Mouse (Mus musculus) CH12.LX (cell line): ENCODE data around the gene Gad1. TPM values are rescaled to one million over a fixed set of nuclear protein-coding genes. Genes with fewer than 3 reads are reported as not detected.

Experiments used
- DNase-seq: peaks from one replicate; pipeline ENCODE4 v3.0.0-alpha.2; 2013; ENCODE audit errors: extremely low read depth
- H3K27ac ChIP-seq: 2 replicates; pipeline ENCODE4 v1.5.1; 2012; ENCODE audit warnings: low read depth, mild to moderate bottlenecking, control low read depth, moderate library complexity; ENCODE audit not compliant: insufficient read depth
- H3K27me3 ChIP-seq: replicated peaks from 2 replicates; pipeline ENCODE3; 2012; ENCODE audit warnings: inconsistent platforms
- H3K36me3 ChIP-seq, 2 experiments: replicated peaks in 1 of 2; 2 replicates each; pipeline versions ENCODE3 to v1.6.1; 2012; ENCODE audit warnings: inconsistent platforms in 1 of 2, low read length in 1 of 2, mild to moderate bottlenecking in 1 of 2, mixed read lengths in 1 of 2, moderate library complexity in 1 of 2; ENCODE audit not compliant: control insufficient read depth in 1 of 2, insufficient read depth in 1 of 2
- H3K4me1 ChIP-seq, 2 experiments: 2 replicates each; pipeline ENCODE4 v1.6.1; 2012; ENCODE audit warnings: inconsistent platforms in 1 of 2, moderate library complexity in 1 of 2; ENCODE audit not compliant: insufficient read depth in 2 of 2, control insufficient read depth in 1 of 2
- H3K4me2 ChIP-seq: 2 replicates; pipeline ENCODE4 v1.6.1; 2012; ENCODE audit warnings: low read depth, mild to moderate bottlenecking, control low read depth; ENCODE audit not compliant: poor library complexity, insufficient read depth, severe bottlenecking
- H3K4me3 ChIP-seq, 3 experiments: fragments of 150-350 bp in 1 of 3; sonication (generic) in 1 of 3; replicated peaks in 1 of 3; 2 replicates each; pipeline versions ENCODE3 to v1.5.1; 2011 to 2012; ENCODE audit warnings: low read depth in 2 of 3, low read length in 2 of 3, mild to moderate bottlenecking in 2 of 3, moderate library complexity in 2 of 3, control low read depth in 1 of 3, improper control_type of control experiment in 1 of 3, inconsistent platforms in 1 of 3, mixed read lengths in 1 of 3; ENCODE audit not compliant: poor library complexity in 1 of 3
- H3K79me2 ChIP-seq: replicated peaks from 2 replicates; pipeline ENCODE4 v1.6.1; 2012; ENCODE audit warnings: mild to moderate bottlenecking, moderate library complexity; ENCODE audit not compliant: control insufficient read depth, poor library complexity, insufficient read depth, severe bottlenecking; ENCODE audit errors: extremely low read depth
- H3K9ac ChIP-seq: 2 replicates; pipeline ENCODE4 v1.6.1; 2012; ENCODE audit warnings: low read depth, mild to moderate bottlenecking, control low read depth, moderate library complexity; ENCODE audit not compliant: insufficient read depth
- H3K9me3 ChIP-seq: replicated peaks from 2 replicates; pipeline ENCODE3; 2012; ENCODE audit warnings: low read length, inconsistent platforms, mixed read lengths
- BHLHE40 ChIP-seq: IDR thresholded peaks from 2 replicates; pipeline ENCODE4 v1.6.1; 2011; ENCODE audit warnings: mild to moderate bottlenecking, low read depth, low read length, improper control_type of control experiment
- CHD1 ChIP-seq: IDR thresholded peaks from 2 replicates; pipeline ENCODE4 v1.6.1; 2012; ENCODE audit warnings: low read depth, low read length, improper control_type of control experiment, inconsistent platforms
- CHD2 ChIP-seq: IDR thresholded peaks from 2 replicates; pipeline ENCODE4 v1.6.1; 2011; ENCODE audit warnings: low read length, improper control_type of control experiment
- CTCF ChIP-seq, 2 experiments: IDR thresholded peaks in 1 of 2; conservative IDR thresholded peaks in 1 of 2; 2 replicates each; pipeline ENCODE4 v1.5.1; 2011 to 2012; ENCODE audit warnings: low read depth in 2 of 2, low read length in 2 of 2, improper control_type of control experiment in 1 of 2, inconsistent platforms in 1 of 2, mild to moderate bottlenecking in 1 of 2, moderate library complexity in 1 of 2
- E2F4 ChIP-seq: IDR thresholded peaks from 2 replicates; pipeline ENCODE4 v1.6.1; 2011; ENCODE audit warnings: low read depth, low read length, improper control_type of control experiment; ENCODE audit not compliant: insufficient replicate concordance
- ELF1 ChIP-seq: IDR thresholded peaks from 2 replicates; pipeline ENCODE4 v1.6.1; 2014; ENCODE audit warnings: low read depth, mild to moderate bottlenecking, inconsistent platforms, low read length, improper control_type of control experiment
- EP300 ChIP-seq: IDR thresholded peaks from 2 replicates; pipeline ENCODE4 v1.6.1; 2011; ENCODE audit warnings: low read length, improper control_type of control experiment
- ETS1 ChIP-seq: conservative IDR thresholded peaks from 2 replicates; pipeline ENCODE4 v1.6.1; 2012; ENCODE audit warnings: low read depth, mild to moderate bottlenecking, inconsistent platforms, low read length, improper control_type of control experiment, moderate library complexity
- GABPA ChIP-seq: IDR thresholded peaks from 2 replicates; pipeline ENCODE4 v1.6.1; 2012; ENCODE audit warnings: low read depth, low read length, improper control_type of control experiment, inconsistent platforms; ENCODE audit not compliant: insufficient replicate concordance
- HCFC1 ChIP-seq: IDR thresholded peaks from 2 replicates; pipeline ENCODE4 v1.6.1; 2012; ENCODE audit warnings: low read depth, mild to moderate bottlenecking, inconsistent platforms, low read length, improper control_type of control experiment
- IRF4 ChIP-seq: IDR thresholded peaks from 2 replicates; pipeline ENCODE4 v1.6.1; 2014; ENCODE audit warnings: low read depth, mild to moderate bottlenecking, inconsistent platforms, low read length, improper control_type of control experiment
- JUN ChIP-seq: IDR thresholded peaks from 2 replicates; pipeline ENCODE4 v1.6.1; 2011; ENCODE audit warnings: low read depth, mild to moderate bottlenecking, low read length, improper control_type of control experiment, moderate library complexity; ENCODE audit not compliant: insufficient read depth
- JUND ChIP-seq: conservative IDR thresholded peaks from 2 replicates; pipeline ENCODE4 v1.6.1; 2011; ENCODE audit warnings: low read depth, low read length, improper control_type of control experiment
- KAT2A ChIP-seq: IDR thresholded peaks from 2 replicates; pipeline ENCODE4 v1.6.1; 2012; ENCODE audit warnings: low read length, improper control_type of control experiment, inconsistent platforms; ENCODE audit not compliant: insufficient replicate concordance
- MAFK ChIP-seq: IDR thresholded peaks from 2 replicates; pipeline ENCODE4 v1.6.1; 2011; ENCODE audit warnings: low read length, improper control_type of control experiment; ENCODE audit not compliant: insufficient replicate concordance
- MAX ChIP-seq: IDR thresholded peaks from 2 replicates; pipeline ENCODE4 v1.6.1; 2011; ENCODE audit warnings: low read length, improper control_type of control experiment
- MAZ ChIP-seq: IDR thresholded peaks from 2 replicates; pipeline ENCODE4 v1.6.1; 2012; ENCODE audit warnings: low read depth, mild to moderate bottlenecking, inconsistent platforms, low read length, improper control_type of control experiment, moderate library complexity
- MEF2A ChIP-seq: IDR thresholded peaks from 2 replicates; pipeline ENCODE4 v1.6.1; 2014; ENCODE audit warnings: low read depth, mild to moderate bottlenecking, inconsistent platforms, low read length, improper control_type of control experiment, borderline replicate concordance
- MXI1 ChIP-seq: IDR thresholded peaks from 2 replicates; pipeline ENCODE4 v1.6.1; 2011; ENCODE audit warnings: mild to moderate bottlenecking, low read depth, low read length, improper control_type of control experiment
- MYC ChIP-seq: IDR thresholded peaks from 2 replicates; pipeline ENCODE4 v1.6.1; 2011; ENCODE audit warnings: low read depth, mild to moderate bottlenecking, improper control_type of control experiment, low read length
- NELFE ChIP-seq: IDR thresholded peaks from 2 replicates; pipeline ENCODE4 v1.6.1; 2011; ENCODE audit warnings: low read depth, low read length, improper control_type of control experiment
- NRF1 ChIP-seq: IDR thresholded peaks from 2 replicates; pipeline ENCODE4 v1.6.1; 2014; ENCODE audit warnings: low read depth, mild to moderate bottlenecking, inconsistent platforms, low read length, improper control_type of control experiment, moderate library complexity
- PAX5 ChIP-seq: IDR thresholded peaks from 2 replicates; pipeline ENCODE4 v1.6.1; 2012; ENCODE audit warnings: low read length, inconsistent platforms, mixed read lengths
- POLR2A ChIP-seq: IDR thresholded peaks from 2 replicates; pipeline ENCODE4 v1.6.1; 2011; ENCODE audit warnings: low read depth, mild to moderate bottlenecking, improper control_type of control experiment, low read length
- POLR2AphosphoS2 ChIP-seq: IDR thresholded peaks from 2 replicates; pipeline ENCODE4 v1.6.1; 2011; ENCODE audit warnings: low read depth, low read length, improper control_type of control experiment
- RAD21 ChIP-seq: IDR thresholded peaks from 2 replicates; pipeline ENCODE4 v1.6.1; 2011; ENCODE audit warnings: low read depth, mild to moderate bottlenecking, low read length, improper control_type of control experiment, moderate library complexity
- RCOR1 ChIP-seq: conservative IDR thresholded peaks from 2 replicates; pipeline ENCODE4 v1.6.1; 2012; ENCODE audit warnings: low read depth, mild to moderate bottlenecking, inconsistent platforms, low read length, improper control_type of control experiment
- SIN3A ChIP-seq: IDR thresholded peaks from 2 replicates; pipeline ENCODE4 v1.6.1; 2012; ENCODE audit warnings: low read length, improper control_type of control experiment, inconsistent platforms
- SMC3 ChIP-seq: IDR thresholded peaks from 2 replicates; pipeline ENCODE4 v1.6.1; 2011; ENCODE audit warnings: low read depth, low read length, improper control_type of control experiment
- TBP ChIP-seq: conservative IDR thresholded peaks from 2 replicates; pipeline ENCODE4 v1.6.1; 2011; ENCODE audit warnings: low read depth, low read length, improper control_type of control experiment
- TCF12 ChIP-seq: IDR thresholded peaks from 2 replicates; pipeline ENCODE4 v1.6.1; 2014; ENCODE audit warnings: low read depth, mild to moderate bottlenecking, inconsistent platforms, low read length, improper control_type of control experiment
- UBTF ChIP-seq: IDR thresholded peaks from 2 replicates; pipeline ENCODE4 v1.6.1; 2012; ENCODE audit warnings: low read depth, mild to moderate bottlenecking, inconsistent platforms, low read length, improper control_type of control experiment, moderate library complexity
- USF1 ChIP-seq: IDR thresholded peaks from 2 replicates; pipeline ENCODE4 v1.6.1; 2014; ENCODE audit warnings: low read depth, mild to moderate bottlenecking, inconsistent platforms, low read length, improper control_type of control experiment
- USF2 ChIP-seq: conservative IDR thresholded peaks from 2 replicates; pipeline ENCODE4 v1.6.1; 2011; ENCODE audit warnings: low read depth, low read length, improper control_type of control experiment
- ZC3H11A ChIP-seq: IDR thresholded peaks from 2 replicates; pipeline ENCODE4 v1.6.1; 2012; ENCODE audit warnings: low read depth, mild to moderate bottlenecking, inconsistent platforms, low read length, improper control_type of control experiment
- ZKSCAN1 ChIP-seq: IDR thresholded peaks from 2 replicates; pipeline ENCODE4 v1.6.1; 2012; ENCODE audit warnings: low read depth, inconsistent platforms, low read length, improper control_type of control experiment, borderline replicate concordance
- ZMIZ1 ChIP-seq: IDR thresholded peaks from 2 replicates; pipeline ENCODE4 v1.6.1; 2012; ENCODE audit warnings: low read depth, mild to moderate bottlenecking, inconsistent platforms, low read length, improper control_type of control experiment
- ZNF384 ChIP-seq: IDR thresholded peaks from 2 replicates; pipeline ENCODE4 v1.6.1; 2012; ENCODE audit warnings: low read depth, low read length, improper control_type of control experiment, inconsistent platforms
- dilution Hi-C: fragments of 300-500 bp; cut with MboI; formaldehyde crosslinking; loops from 2 replicates; pipeline ENCODE4 v1.14.3; 2020; ENCODE audit warnings: low sequenced_read_pairs; ENCODE audit not compliant: extremely low pct_unique_long_range_greater_than_20kb, extremely low pct_ligation_motif_present
- in situ Hi-C: fragments of 300-500 bp; cut with MboI; formaldehyde crosslinking; loops from 3 replicates; pipeline ENCODE4 v1.14.3; 2019; ENCODE audit warnings: low sequenced_read_pairs, low pct_ligation_motif_present, low pct_unique_long_range_greater_than_20kb, mixed read lengths
- polyA plus RNA-seq: library from polyadenylated mRNA; unstranded; fragments of >175 nt; gene quantifications from 2 replicates; pipeline ENCODE4 v1.2.1, GENCODE M21; 2012; ENCODE audit warnings: low read depth; ENCODE audit not compliant: insufficient read length
- total RNA-seq, 2 experiments: library from RNA; depleted of rRNA; stranded (reverse); fragments of 300-350 nt in 1 of 2; fragments of >200 nt in 1 of 2; gene quantifications; 2 replicates each; pipeline ENCODE4 v1.2.3; 2012 to 2014

The Gad1 gene
- total and polyA plus RNA-seq, 3 experiments = 1.3 to 1.9 (median 1.4) TPM

GRCm38 (mm10) chr2:70614745-70615351 lies 62.0 kb downstream of the Gad1 start:
- in situ Hi-C loops = no loop called here

GRCm38 (mm10) chr2:70616076-70616475 lies 63.2 kb downstream of the Gad1 start:
- H3K4me3 ChIP-seq = no peak overlapping the region
- no peaks in the 10 kb centered on the region for H3K9me3 ChIP-seq
- H3K9ac ChIP-seq = no peak overlapping the region
- H3K4me1 ChIP-seq = peaks cover 17 to 52% of the 10 kb centered on the region in 2 experiments
- H3K79me2 ChIP-seq = no peaks in the 10 kb centered on the region
- H3K27ac ChIP-seq = no peak overlapping the region
- DNase-seq = no peak
- H3K4me2 ChIP-seq = no peak overlapping the region
- H3K36me3 ChIP-seq = no peaks in the 10 kb centered on the region
- in situ Hi-C loops (no loop called here), dilution Hi-C loops (no loop called here)
- TF ChIP-seq MEF2A = peak; percentile 70
- no peak for TF ChIP-seq BHLHE40
- H3K27me3 ChIP-seq = no peaks in the 10 kb centered on the region

More at GRCm38 (mm10) chr2:70614745-70615351, 62.0 kb downstream of the Gad1 start:
- H3K4me1 ChIP-seq = peaks cover 15 to 48% of the 10 kb centered on the region in 2 experiments
- H3K79me2 ChIP-seq = no peaks in the 10 kb centered on the region
- H3K36me3 ChIP-seq = no peaks in the 10 kb centered on the region
- peak overlapping the region; percentile 11; the same call in 1 of the 2 replicates for H3K4me2 ChIP-seq
- H3K27me3 ChIP-seq = no peaks in the 10 kb centered on the region
- DNase-seq = peak; percentile 70
- H3K27ac ChIP-seq = no peak overlapping the region
- H3K9me3 ChIP-seq = no peaks in the 10 kb centered on the region
- no peak overlapping the region for H3K4me3 ChIP-seq
- dilution Hi-C loops = no loop called here
- H3K9ac ChIP-seq = no peak overlapping the region
- TF ChIP-seq CTCF (conservative IDR thresholded peaks at IDR 0.05 in 1 of 2, IDR thresholded peaks at IDR 0.05 in 1 of 2; ENCODE audit: low read depth in 2 of 2, low read length in 2 of 2) = no peak
- TF ChIP-seq NELFE = no peak
- TF ChIP-seq UBTF = no peak
- TF ChIP-seq SMC3 = no peak
- TF ChIP-seq POLR2AphosphoS2 = no peak
- TF ChIP-seq ZC3H11A = no peak
- peak; percentile 84 for TF ChIP-seq EP300
- TF ChIP-seq ZKSCAN1 = no peak
- no peak; the same call in 1 of the 2 replicates for TF ChIP-seq HCFC1
- TF ChIP-seq USF1 = peak; percentile 55
- TF ChIP-seq BHLHE40 = peak; percentile 98
- peak; percentile 86 for TF ChIP-seq CHD2
- no peak for TF ChIP-seq CHD1
- TF ChIP-seq ZMIZ1 = no peak
- TF ChIP-seq KAT2A = no peak
- TF ChIP-seq USF2 = peak; percentile 44; the same call in 1 of the 2 replicates
- TF ChIP-seq MAX = peak; percentile 53; the same call in 1 of the 2 replicates
- TF ChIP-seq TBP = no peak
- no peak for TF ChIP-seq SIN3A
- TF ChIP-seq MEF2A = no peak
- no peak for TF ChIP-seq POLR2A
- TF ChIP-seq ZNF384 = no peak
- TF ChIP-seq NRF1 = no peak
- no peak for TF ChIP-seq MAFK
- peak; percentile 36; the same call in 1 of the 2 replicates for TF ChIP-seq MXI1
- TF ChIP-seq ETS1 = peak; percentile 76
- TF ChIP-seq E2F4 = no peak
- peak; percentile 93 for TF ChIP-seq IRF4
- no peak for TF ChIP-seq MAZ
- peak; percentile 66; the same call in 1 of the 2 replicates for TF ChIP-seq MYC
- peak; percentile 52 for TF ChIP-seq ELF1
- TF ChIP-seq JUN = no peak
- no peak for TF ChIP-seq PAX5
- TF ChIP-seq RCOR1 = no peak; the same call in 1 of the 2 replicates
- no peak for TF ChIP-seq RAD21
- TF ChIP-seq GABPA = no peak
- no peak for TF ChIP-seq JUND
- peak; percentile 77 for TF ChIP-seq TCF12
